Mouse (Mus musculus) heart, embryonic 13.5 days (tissue): ENCODE data around the gene Cx3cl1. TPM values are rescaled to one million over a fixed set of nuclear protein-coding genes. Genes with fewer than 3 reads are reported as not detected.

ENCODE experiments used
- ATAC-seq: fragments of 200-750 bp; cut with Nextera tagmentation; 2 replicates; pipeline ENCODE4 v1.8.0; 2017; ENCODE audit warnings: moderate TSS enrichment; ENCODE audit not compliant: insufficient number of reproducible peaks, low FRiP score, low TSS enrichment; ENCODE audit errors: extremely low read depth
- H3K27ac ChIP-seq: fragments of 300-500 bp; sonication (generic); replicated peaks from 2 replicates; pipeline ENCODE4 v1.5.1; 2015; ENCODE audit warnings: moderate library complexity, mild to moderate bottlenecking, inconsistent platforms
- H3K27me3 ChIP-seq: fragments of 300-500 bp; sonication (generic); replicated peaks from 2 replicates; pipeline ENCODE4 v1.6.1; 2015; ENCODE audit warnings: mild to moderate bottlenecking, inconsistent platforms
- H3K36me3 ChIP-seq: fragments of 300-500 bp; sonication (generic); 2 replicates; pipeline ENCODE4 v1.6.1; 2015; ENCODE audit warnings: mild to moderate bottlenecking, inconsistent platforms
- H3K4me1 ChIP-seq: fragments of 300-500 bp; sonication (generic); 2 replicates; pipeline ENCODE4 v1.6.1; 2015; ENCODE audit warnings: inconsistent platforms
- H3K4me2 ChIP-seq: fragments of 300-500 bp; sonication (generic); 2 replicates; pipeline ENCODE4 v1.6.1; 2015; ENCODE audit warnings: inconsistent platforms, mild to moderate bottlenecking, moderate library complexity
- H3K4me3 ChIP-seq: fragments of 300-500 bp; sonication (generic); 2 replicates; pipeline ENCODE4 v1.5.1; 2015; ENCODE audit warnings: moderate library complexity, mild to moderate bottlenecking, inconsistent platforms
- H3K9ac ChIP-seq: fragments of 300-500 bp; sonication (generic); 2 replicates; pipeline ENCODE4 v1.6.1; 2015; ENCODE audit warnings: inconsistent platforms, mild to moderate bottlenecking, moderate library complexity
- H3K9me3 ChIP-seq: fragments of 300-500 bp; sonication (generic); 2 replicates; pipeline ENCODE4 v1.6.1; 2016; ENCODE audit warnings: inconsistent platforms
- WGBS: fragments of 180-500 bp; shearing (Covaris S2); methylation state at CpG from one replicate; pipeline ENCODE4 v1.1.7; 2015; ENCODE audit warnings: mixed read lengths; 5-methylcytosine and 5-hydroxymethylcytosine counted together
- polyA plus RNA-seq: library from polyadenylated mRNA; unstranded; fragments of >200 nt; fragmentation: Nextera tagmentation; extraction: Ambion mirVana; gene quantifications from 2 replicates; pipeline ENCODE4 v1.2.1, GENCODE M21; 2015

Cx3cl1 gene
- 11.2 and 12.9 TPM in 2 replicates for polyA plus RNA-seq

GRCm38 (mm10) chr8:94771941-94772670 is at the start of gene Cx3cl1:
TSS of gene Cx3cl1 (plus strand) at chr8:94772009.
- ATAC-seq = peak; percentile 63; the same call in 1 of the 2 replicates
- H3K4me2 ChIP-seq = peak within 1 kb of the TSS; percentile 93
- peaks cover 86% of the 10 kb centered on the region for H3K27me3 ChIP-seq
- 1% methylated on average over 38 of the region's 38 CpGs for WGBS
- H3K27ac ChIP-seq = no peak within 1 kb of the TSS; the same call in 1 of the 2 replicates
- H3K4me3 ChIP-seq = peak within 1 kb of the TSS; percentile 65
- peaks cover 33% of the 10 kb centered on the region for H3K4me1 ChIP-seq
- no peaks in the 10 kb centered on the region for H3K9me3 ChIP-seq
- peak within 1 kb of the TSS; percentile 84 for H3K9ac ChIP-seq
- H3K36me3 ChIP-seq = no peaks in the 10 kb centered on the region

GRCm38 (mm10) chr8:94725998-94726397 is 45.8 kb upstream of the Cx3cl1 start:
- no peaks in the 10 kb centered on the region for H3K36me3 ChIP-seq
- no peaks in the 10 kb centered on the region for H3K4me1 ChIP-seq
- H3K27ac ChIP-seq = no peak overlapping the region
- 77% methylated on average over 5 of the region's 5 CpGs for WGBS
- no peaks in the 10 kb centered on the region for H3K9me3 ChIP-seq
- H3K9ac ChIP-seq = no peak overlapping the region
- no peak for ATAC-seq
- no peak overlapping the region for H3K4me2 ChIP-seq
- no peaks in the 10 kb centered on the region for H3K27me3 ChIP-seq
- no peak overlapping the region for H3K4me3 ChIP-seq

- Histone ChIP-seq H3K36me3 (no peaks in the 10 kb centered on the region), H3K4me1 (peaks cover 6% of the 10 kb centered on the region; the same call in 1 of the 2 replicates), H3K9ac (no peak overlapping the region), H3K4me2 (no peak overlapping the region), H3K4me3 (no peak overlapping the region), H3K27me3 (no peaks in the 10 kb centered on the region), H3K9me3 (no peaks in the 10 kb centered on the region), H3K27ac (no peak overlapping the region)
- ATAC-seq = no peak
- 52% methylated on average over 4 of the region's 4 CpGs for WGBS
Measured at GRCm38 (mm10) chr8:94729301-94729700, 42.5 kb upstream of the Cx3cl1 start.

GRCm38 (mm10) chr8:94733821-94734465 is 37.9 kb upstream of the Cx3cl1 start:
- H3K4me3 ChIP-seq = no peak overlapping the region
- H3K27me3 ChIP-seq = no peaks in the 10 kb centered on the region
- H3K9ac ChIP-seq = no peak overlapping the region
- no peak overlapping the region for H3K4me2 ChIP-seq
- no peaks in the 10 kb centered on the region for H3K36me3 ChIP-seq
- H3K27ac ChIP-seq = no peak overlapping the region
- no peak for ATAC-seq
- WGBS = 53% methylated on average over 5 of the region's 5 CpGs
- H3K9me3 ChIP-seq = no peaks in the 10 kb centered on the region
- peaks cover 27% of the 10 kb centered on the region for H3K4me1 ChIP-seq

- Histone ChIP-seq H3K4me3 (no peak overlapping the region), H3K27ac (no peak overlapping the region), H3K27me3 (no peaks in the 10 kb centered on the region), H3K9me3 (no peaks in the 10 kb centered on the region), H3K36me3 (no peaks in the 10 kb centered on the region), H3K4me2 (no peak overlapping the region), H3K4me1 (peaks cover 27% of the 10 kb centered on the region), H3K9ac (no peak overlapping the region)
- no peak for ATAC-seq
- 79% methylated on average over 7 of the region's 7 CpGs for WGBS
Measured at GRCm38 (mm10) chr8:94734735-94735350, 37.0 kb upstream of the Cx3cl1 start.

- Histone ChIP-seq H3K4me2 (peak overlapping the region; percentile 49), H3K4me3 (peak overlapping the region; percentile 6; the same call in 1 of the 2 replicates), H3K27me3 (no peaks in the 10 kb centered on the region), H3K4me1 (peaks cover 27% of the 10 kb centered on the region), H3K36me3 (no peaks in the 10 kb centered on the region), H3K9me3 (peaks cover under 1% of the 10 kb centered on the region; the same call in 1 of the 2 replicates), H3K9ac (peak overlapping the region; percentile 63), H3K27ac (no peak overlapping the region)
- ATAC-seq = no peak
- WGBS = 40% methylated on average over 5 of the region's 5 CpGs
Measured at GRCm38 (mm10) chr8:94735426-94736094, 36.2 kb upstream of the Cx3cl1 start.

- Histone ChIP-seq H3K9me3 (peaks cover 4% of the 10 kb centered on the region; the same call in 1 of the 2 replicates), H3K9ac (no peak overlapping the region), H3K4me3 (no peak overlapping the region), H3K4me1 (peaks cover 17% of the 10 kb centered on the region), H3K4me2 (no peak overlapping the region), H3K27ac (no peak overlapping the region), H3K27me3 (no peaks in the 10 kb centered on the region), H3K36me3 (no peaks in the 10 kb centered on the region)
- no peak for ATAC-seq
- 80% methylated on average over 6 of the region's 6 CpGs for WGBS
Measured at GRCm38 (mm10) chr8:94739829-94740228, 32.0 kb upstream of the Cx3cl1 start.

GRCm38 (mm10) chr8:94740591-94740990 is 31.2 kb upstream of the Cx3cl1 start:
- Histone ChIP-seq H3K27ac (no peak overlapping the region), H3K36me3 (no peaks in the 10 kb centered on the region), H3K9ac (no peak overlapping the region), H3K27me3 (no peaks in the 10 kb centered on the region), H3K4me3 (no peak overlapping the region), H3K9me3 (peaks cover 4% of the 10 kb centered on the region; the same call in 1 of the 2 replicates), H3K4me2 (no peak overlapping the region), H3K4me1 (peaks cover 11% of the 10 kb centered on the region)
- no peak for ATAC-seq
- 88% methylated on average over 3 of the region's 3 CpGs for WGBS

- no peak overlapping the region for H3K4me3 ChIP-seq
- peaks cover 4% of the 10 kb centered on the region; the same call in 1 of the 2 replicates for H3K9me3 ChIP-seq
- no peak overlapping the region for H3K27ac ChIP-seq
- no peaks in the 10 kb centered on the region for H3K36me3 ChIP-seq
- H3K4me1 ChIP-seq = no peaks in the 10 kb centered on the region
- no peak overlapping the region for H3K4me2 ChIP-seq
- H3K27me3 ChIP-seq = 0 out of 2 replicates have a peak, but pooled peaks cover 5% of the 10 kb centered on the region
- H3K9ac ChIP-seq = no peak overlapping the region
- ATAC-seq = no peak
- 77% methylated on average over 4 of the region's 4 CpGs for WGBS
Measured at GRCm38 (mm10) chr8:94741726-94742125, 30.1 kb upstream of the Cx3cl1 start.

- no peak for ATAC-seq
- Histone ChIP-seq H3K4me1 (no peaks in the 10 kb centered on the region), H3K9ac (no peak overlapping the region), H3K4me2 (no peak overlapping the region), H3K27ac (no peak overlapping the region), H3K9me3 (peaks cover 4% of the 10 kb centered on the region; the same call in 1 of the 2 replicates), H3K27me3 (0 out of 2 replicates have a peak, but pooled peaks cover 10% of the 10 kb centered on the region), H3K4me3 (no peak overlapping the region), H3K36me3 (no peaks in the 10 kb centered on the region)
- WGBS = 81% methylated on average over 5 of the region's 5 CpGs
Measured at GRCm38 (mm10) chr8:94744484-94744883, 27.3 kb upstream of the Cx3cl1 start.

GRCm38 (mm10) chr8:94744972-94745371 is 26.8 kb upstream of the Cx3cl1 start:
- H3K9me3 ChIP-seq = peaks cover 4% of the 10 kb centered on the region; the same call in 1 of the 2 replicates
- no peak overlapping the region for H3K4me2 ChIP-seq
- H3K27ac ChIP-seq = no peak overlapping the region
- H3K36me3 ChIP-seq = no peaks in the 10 kb centered on the region
- ATAC-seq = no peak
- H3K4me3 ChIP-seq = no peak overlapping the region
- WGBS = 76% methylated on average over 9 of the region's 9 CpGs
- no peaks in the 10 kb centered on the region for H3K4me1 ChIP-seq
- no peak overlapping the region for H3K9ac ChIP-seq
- 0 out of 2 replicates have a peak, but pooled peaks cover 10% of the 10 kb centered on the region for H3K27me3 ChIP-seq
